Mouse (Mus musculus): ENCODE measurements around the gene Myo18b.

DNA sequence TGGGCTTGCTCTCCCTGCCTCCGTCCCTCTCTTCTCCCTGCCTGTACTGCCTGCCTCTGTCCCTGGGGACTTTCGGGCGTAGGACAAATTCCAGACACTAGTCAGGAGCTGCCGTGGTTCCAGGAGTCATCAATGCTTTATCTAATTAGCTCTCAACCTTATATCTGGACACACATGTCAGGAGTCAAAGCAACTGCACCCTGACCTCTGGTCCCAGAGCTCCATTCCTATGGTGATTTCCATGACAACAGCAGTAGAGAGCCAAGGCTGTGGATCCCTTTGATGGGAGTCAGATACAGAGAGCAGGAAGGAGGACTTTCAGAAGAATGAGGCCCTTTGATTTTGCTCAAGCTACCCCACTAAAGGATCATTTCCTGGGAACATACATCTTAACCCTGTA, 122.7 kb downstream of the Myo18b start:
- TF ChIP-seq CTCF (IDR thresholded peaks at IDR 0.05; ENCODE audit: insufficient read depth, low read length) (no peak), POLR2A (IDR thresholded peaks at IDR 0.05; ENCODE audit: borderline replicate concordance, extremely low read depth, low read depth, low read length) (no peak)

Data from lung, adult 2 months (tissue).